Mouse (Mus musculus) lung, adult 2 months (tissue): ENCODE measurements at regions not wholly inside any gene's neighbourhood (a gene's known extent, or its start where the extent isn't known, plus 50 kb on each side); places are given as distances from the start of the nearest gene placed in this dataset.

Experiments
- CTCF ChIP-seq: fragments of 200-500 bp; IDR thresholded peaks from 2 replicates; pipeline ENCODE4 v1.5.1; 2011; ENCODE audit warnings: mild to moderate bottlenecking, low read length, control low read depth; ENCODE audit not compliant: insufficient read depth
- POLR2A ChIP-seq: fragments of 200-500 bp; IDR thresholded peaks from 2 replicates; pipeline ENCODE4 v1.6.1; 2011; ENCODE audit warnings: low read depth, mild to moderate bottlenecking, control low read depth, low read length, borderline replicate concordance; ENCODE audit errors: extremely low read depth

DNA sequence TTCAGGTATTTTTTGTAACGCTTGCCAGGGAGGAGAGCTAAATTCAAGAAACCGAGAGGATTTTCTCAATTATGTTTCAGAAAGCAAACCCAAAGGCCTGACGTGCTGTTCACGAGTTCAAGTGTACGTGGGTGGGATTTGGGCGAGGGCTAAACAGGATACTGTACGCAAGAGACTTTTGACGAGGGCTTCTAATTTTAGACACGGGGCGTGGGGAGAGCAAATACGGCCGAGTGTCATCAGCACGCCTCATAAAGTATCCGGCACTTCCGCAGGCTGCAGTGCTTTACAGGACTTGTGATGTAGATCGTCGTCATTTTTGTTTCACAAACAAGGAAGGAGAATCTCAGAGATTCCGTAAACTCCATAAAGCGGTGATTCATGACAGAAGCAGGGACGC, 307.4 kb downstream of the Spry2 start:
- no peak for TF ChIP-seq CTCF
- no peak for TF ChIP-seq POLR2A
